Mouse (Mus musculus) monocyte, adult 2 months (primary cell): Measurements from ENCODE around the gene Pkp1.

Source experiments
- DNase-seq, 2 experiments: peaks; one replicate each; pipeline ENCODE4 v3.0.0; 2022; ENCODE audit warnings: low spot score in 2 of 2, low read depth in 1 of 2

Pkp1 gene

DNA sequence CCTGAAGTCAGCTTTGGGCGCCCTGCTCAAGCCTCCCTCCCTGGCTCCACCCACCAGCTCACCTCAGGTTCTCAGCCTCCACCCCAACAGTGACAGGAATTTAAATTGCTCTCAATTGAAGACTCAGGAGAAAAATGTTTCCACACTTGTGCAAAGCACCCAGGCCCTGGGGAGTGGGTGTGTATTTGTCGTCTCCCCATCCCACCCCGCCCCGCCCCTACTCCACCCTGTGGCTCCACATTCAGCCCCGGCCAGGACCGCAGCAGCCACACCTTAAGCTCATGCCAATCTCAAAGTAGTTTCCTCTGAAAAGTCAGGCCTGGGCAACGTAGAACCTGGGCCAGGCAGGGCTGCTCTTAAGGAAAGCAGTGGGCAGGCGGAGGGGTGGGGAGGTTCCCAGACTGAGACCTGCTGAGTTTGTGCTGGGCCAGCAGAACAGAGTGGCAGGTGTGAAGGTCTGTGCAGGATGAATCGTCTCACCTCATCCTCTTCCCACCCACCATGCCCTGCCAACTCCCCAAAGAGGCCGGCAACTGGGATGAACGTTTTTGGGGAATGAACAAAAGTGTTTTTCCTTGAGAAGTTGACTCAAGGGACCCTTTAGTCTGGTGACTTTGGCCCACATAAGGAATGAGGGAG, 61.8 kb downstream of the Pkp1 start:
- no peak for DNase-seq

DNA sequence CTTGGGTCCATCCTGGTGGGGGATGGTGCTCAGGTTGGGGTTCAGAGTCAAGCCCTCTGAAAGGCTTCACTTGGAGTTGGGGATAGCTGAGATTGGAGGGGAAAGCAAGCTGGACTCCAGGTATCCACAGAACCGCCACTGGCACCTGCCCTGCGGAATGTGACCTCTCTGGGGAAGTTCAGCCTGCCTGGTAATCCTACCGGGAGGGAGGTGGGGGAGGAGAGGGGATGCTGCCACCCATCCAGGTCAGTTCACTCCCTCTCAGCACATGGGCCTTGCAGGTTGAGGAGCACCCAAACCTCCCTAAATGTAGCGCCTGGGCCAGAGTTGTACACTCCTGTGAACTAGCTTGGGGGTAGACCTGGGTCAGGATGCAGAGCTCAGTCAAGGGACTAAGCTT, 62.9 kb downstream of the Pkp1 start:
- DNase-seq = no peak

GRCm38 (mm10) chr1:135855344-135855687, 63.7 kb downstream of the Pkp1 start:
- DNase-seq = no peak

- no peak for DNase-seq
Measured at GRCm38 (mm10) chr1:135854591-135855343, 64.2 kb downstream of the Pkp1 start.

- no peak for DNase-seq
Measured at GRCm38 (mm10) chr1:135853200-135853599, 65.8 kb downstream of the Pkp1 start.

DNA sequence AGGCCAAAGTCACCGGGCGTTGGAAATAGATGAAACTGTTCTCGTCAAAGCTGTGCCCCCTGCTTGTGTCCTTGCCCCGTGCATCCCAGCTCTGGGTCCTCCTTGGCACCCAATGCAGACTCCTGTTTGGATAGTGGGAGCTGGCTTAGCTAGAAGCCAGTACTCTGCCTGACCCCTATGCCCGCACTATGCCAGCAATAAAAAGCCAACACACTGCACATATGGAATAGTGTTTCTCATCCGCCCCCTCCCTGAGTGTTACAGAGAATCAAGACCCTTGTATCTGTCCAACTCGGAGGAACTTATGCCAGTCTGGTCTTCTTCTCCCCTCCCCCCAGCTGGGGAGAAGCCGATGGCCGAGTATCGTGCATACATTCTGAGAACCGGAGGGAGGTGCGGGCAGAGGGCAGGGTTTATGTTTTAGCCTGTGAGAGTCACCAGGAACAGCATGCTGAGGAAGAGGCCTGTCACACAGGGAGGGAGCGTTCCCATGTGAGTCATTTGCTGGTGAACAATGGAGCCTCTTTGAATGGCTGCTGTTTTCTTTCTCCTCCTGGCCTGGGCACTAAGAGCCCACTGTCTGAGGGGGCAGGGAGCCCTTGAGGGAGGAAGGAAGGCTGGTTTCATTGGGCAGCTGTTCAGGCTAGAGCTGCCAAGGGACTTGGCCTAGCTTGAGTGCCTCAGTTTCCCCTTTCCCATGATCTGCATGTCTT, 66.8 kb downstream of the Pkp1 start:
- DNase-seq = no peak

DNA sequence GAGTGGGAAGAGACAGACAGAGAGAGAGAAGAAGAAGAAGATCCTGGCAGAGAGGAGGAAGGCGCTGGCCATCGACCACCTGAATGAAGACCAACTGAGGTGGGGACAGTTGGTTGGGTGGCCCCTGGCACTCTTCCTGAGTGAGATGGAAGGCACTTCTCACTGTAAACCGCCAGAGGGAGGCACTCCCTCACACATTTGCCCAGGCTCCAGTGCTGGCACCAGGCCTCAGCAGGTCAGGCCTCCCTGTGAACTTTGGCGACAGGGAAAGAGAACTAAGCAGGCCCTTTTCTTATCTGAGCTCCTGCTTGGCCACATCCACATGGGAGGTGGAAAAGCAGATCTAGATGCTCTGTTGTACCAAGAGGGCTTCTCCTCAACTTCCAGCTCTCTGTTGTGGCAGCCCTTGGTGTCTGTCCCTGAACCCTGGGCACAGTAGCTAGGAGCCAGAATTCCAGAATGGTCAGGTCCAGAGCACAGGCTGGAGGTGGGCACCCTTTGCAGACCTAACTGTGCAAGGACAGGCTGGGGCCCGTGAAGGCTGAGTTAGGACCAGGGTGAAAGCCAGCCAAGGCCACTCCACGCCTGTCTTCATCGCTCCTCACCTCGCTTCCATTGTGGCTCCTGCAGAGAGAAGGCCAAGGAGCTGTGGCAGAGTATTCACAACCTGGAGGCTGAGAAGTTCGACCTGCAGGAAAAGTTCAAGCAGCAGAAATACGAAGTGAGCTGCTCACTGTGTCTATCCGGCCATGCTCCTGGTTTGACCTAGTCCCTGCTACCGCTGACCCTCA, 68.1 kb downstream of the Pkp1 start:
- no peak for DNase-seq

- no peak for DNase-seq
Measured at GRCm38 (mm10) chr1:135847611-135848351, 71.2 kb downstream of the Pkp1 start.

DNA sequence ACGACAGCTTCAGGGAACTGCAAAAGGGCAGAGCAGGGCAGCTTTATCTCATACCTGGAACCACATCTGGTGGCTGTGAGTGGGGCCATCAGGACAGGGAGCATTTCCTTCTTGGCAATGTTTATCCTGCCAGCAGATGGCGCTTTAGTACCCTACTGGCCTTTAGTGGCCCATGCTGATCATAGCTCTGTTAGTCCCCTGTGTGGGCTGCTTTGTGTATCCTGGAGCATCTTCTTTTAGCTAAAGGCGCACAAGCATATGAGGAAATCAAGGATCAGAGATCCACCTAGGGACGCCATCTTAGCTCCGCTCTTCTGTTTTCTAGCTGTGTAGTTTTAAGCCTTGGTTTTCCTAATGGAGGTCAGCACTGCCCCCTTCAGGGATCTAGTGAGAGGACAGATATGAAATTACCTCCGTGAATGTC, 71.9 kb downstream of the Pkp1 start:
- DNase-seq = peak in 1 of 2 experiments; percentile 13

DNA sequence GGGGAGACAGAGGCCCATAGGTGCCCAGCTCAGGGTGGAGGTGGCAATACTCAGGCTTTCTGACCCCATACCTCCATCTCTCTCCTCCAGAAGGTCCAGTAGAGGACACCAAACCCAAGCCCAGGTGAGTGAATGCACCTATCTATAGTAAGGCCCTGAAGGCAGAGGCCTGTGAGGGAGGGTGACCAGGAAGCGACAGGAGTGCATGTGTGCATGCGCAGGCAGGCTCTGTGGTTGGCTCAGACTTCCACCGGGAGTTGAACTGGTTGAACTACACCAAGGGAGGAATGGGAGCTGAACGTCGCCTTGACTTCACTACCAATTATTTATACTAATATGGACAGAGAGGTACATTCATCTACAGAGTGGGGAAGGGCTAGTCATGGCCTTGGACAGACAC, 72.4 kb downstream of the Pkp1 start:
- no peak for DNase-seq

- DNase-seq = no peak
Measured at GRCm38 (mm10) chr1:135844481-135844880, 74.5 kb downstream of the Pkp1 start.

DNA sequence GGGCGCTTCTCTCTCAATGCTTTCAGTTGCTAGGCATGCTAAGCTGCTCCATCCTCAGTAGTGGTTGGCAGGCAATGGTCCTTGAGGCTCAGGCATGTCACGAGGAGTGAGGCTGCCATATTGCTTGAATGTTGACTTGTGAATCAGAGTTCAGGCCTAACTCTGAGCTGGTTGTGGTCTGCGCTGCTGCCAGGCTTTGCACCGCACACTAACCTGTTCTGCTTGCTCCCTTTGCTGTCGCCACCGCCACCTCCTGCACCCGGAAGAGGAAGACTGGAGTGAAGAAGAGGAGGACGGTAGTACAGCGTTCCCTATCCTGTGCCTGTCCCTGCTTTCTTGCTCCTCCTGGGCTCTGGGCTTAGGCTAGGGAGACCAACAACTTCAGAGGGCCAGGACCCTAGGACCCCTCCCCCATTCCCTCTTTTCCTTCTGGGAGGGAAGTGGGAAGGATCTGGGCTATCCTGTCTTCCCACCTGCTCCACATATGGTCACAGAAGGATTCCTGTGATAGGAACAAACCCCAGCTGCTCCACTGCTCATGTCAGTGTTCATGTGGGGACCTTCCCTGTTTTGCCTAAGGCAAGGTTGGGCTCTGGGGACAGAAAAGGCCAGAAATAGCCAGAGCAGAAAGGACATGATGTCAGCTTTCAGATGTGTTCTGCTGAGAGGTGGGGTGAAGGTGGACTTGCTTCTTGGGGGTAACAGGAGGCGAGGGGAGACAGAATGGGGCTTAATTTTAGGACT, 75.3 kb downstream of the Pkp1 start:
- no peak for DNase-seq

DNA sequence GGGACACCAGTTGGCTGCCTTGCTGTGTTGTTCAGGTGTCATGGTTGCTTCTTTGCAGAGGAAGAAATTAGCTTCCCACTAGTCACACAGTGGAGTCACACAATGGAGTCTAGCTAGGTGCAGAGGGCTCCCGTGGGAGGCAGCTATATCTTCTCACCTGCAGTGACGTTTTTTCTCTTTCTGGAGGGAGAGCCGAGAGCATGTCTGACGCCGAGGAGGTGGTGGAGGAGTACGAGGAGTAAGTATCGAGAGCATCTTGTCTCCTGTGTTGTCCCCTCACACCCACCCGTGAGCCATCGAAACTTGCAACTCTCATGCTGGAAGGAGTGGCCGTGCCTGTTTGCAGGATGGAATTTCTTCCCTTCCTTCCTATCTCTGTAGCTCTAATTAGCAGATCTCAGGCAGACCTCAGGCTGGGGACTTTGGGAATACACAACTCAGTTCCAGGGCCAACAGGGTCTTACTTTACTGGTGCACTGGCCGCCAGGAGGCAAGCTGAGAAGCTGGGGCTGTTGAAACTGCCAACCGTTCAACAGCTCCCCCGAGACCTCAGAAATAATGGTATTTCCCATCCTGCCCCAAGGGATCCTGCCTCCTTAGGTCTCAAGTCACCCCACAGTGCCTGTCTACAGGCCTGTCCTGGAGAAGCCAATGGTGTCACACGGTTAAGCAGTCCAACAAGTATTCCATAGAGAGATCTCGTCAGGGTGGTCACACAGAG, 78.2 kb downstream of the Pkp1 start:
- no peak for DNase-seq

GRCm38 (mm10) chr1:135839065-135839464, 79.9 kb downstream of the Pkp1 start:
- DNase-seq = no peak

DNA sequence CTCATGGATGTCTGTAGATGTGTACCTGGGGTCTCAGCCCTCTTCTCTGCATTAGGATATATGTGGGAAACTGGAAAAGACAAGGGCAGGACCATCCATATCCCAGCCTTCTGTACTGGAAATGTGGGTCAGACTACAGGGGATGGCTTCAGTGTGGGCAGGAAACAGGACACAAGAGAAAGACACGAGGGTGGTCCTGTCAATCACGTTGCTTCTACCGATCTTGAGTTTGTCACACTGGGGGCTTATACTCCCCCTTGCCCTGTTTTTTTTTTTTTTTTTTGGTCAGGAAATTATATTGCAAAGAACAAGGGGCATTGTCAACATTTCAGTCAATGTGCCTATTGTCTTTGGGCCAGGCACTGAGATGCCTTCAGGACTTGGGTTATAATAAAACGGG, 80.4 kb downstream of the Pkp1 start:
- DNase-seq = no peak

- DNase-seq = no peak
Measured at GRCm38 (mm10) chr1:135835716-135836483, 83.1 kb downstream of the Pkp1 start, which contains the start of gene Tnnt2. TSS of gene Tnnt2 (plus strand) at chr1:135836354.

- no peak for DNase-seq
Measured at GRCm38 (mm10) chr1:135834983-135835382, 84.0 kb downstream of the Pkp1 start.

- no peak for DNase-seq
Measured at GRCm38 (mm10) chr1:135834206-135834859, 84.7 kb downstream of the Pkp1 start.
